Mouse (Mus musculus): Measurements from ENCODE around the gene Snx9.

DNA sequence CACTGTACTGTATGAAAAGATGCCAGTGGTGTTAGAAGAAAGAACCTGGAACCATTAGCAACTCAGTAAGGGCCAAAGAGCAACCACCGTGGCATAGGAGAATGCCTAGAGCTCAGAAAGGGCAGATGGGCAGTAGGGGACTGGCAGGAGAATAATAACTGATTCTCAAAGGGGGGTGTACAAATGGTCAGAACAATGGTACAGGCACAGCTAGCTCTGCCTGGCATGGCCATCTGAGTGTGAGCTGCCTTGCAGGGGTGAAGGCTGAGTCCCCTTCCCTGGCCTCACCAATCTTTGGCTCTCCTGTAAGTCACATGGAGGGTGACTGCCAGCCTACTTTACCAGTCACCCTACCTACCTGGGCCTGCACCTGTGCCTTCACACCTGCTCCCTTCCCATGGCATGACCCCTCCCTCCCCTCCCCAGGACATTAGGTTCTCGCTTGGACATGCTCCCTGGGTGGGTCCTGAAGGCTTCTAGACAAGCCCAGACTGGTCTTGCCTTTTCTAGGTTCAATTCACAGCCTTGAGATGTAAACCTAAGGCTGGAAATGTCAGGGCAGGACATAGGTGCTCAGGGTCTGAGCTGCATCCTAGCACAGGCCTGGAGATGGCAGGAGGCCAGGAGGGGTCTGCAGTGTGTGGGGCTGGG, 115.3 kb downstream of the Snx9 start:
- TF ChIP-seq POLR2AphosphoS2 (IDR thresholded peaks at IDR 0.05; ENCODE audit: insufficient read length, low read depth) (no peak), MAX (IDR thresholded peaks at IDR 0.05; ENCODE audit: low read depth) (no peak), USF1 (IDR thresholded peaks at IDR 0.05; ENCODE audit: low read depth) (no peak), MYOG (IDR thresholded peaks at IDR 0.05; ENCODE audit: control insufficient read depth in 1 of 3, insufficient read depth in 1 of 3, insufficient read length in 2 of 3, low read depth in 2 of 3) (no peak)

Data from myocyte (in vitro differentiated cells).